Mouse (Mus musculus) left cerebral cortex, postnatal 4 days (tissue): ENCODE data around the gene C1qbp. TPM values are rescaled to one million over a fixed set of nuclear protein-coding genes. Genes with fewer than 3 reads are reported as not detected.

Experiments used
- total RNA-seq, 2 experiments: library from RNA; stranded (reverse); gene quantifications; 2 replicates each; pipeline ENCODE4 v1.2.3; 2021

Gene C1qbp
- total RNA-seq, 2 experiments from 2014 or later = 122 to 139 TPM

Other genes with a start within 250 kb of the C1qbp start
- 10 to 100 TPM; 15.3 to 17.4 TPM for gene Zfp3, start 218.8 kb downstream of the C1qbp start, total RNA-seq
- gene Scimp, start 170.4 kb downstream of the C1qbp start, total RNA-seq = not detected
- gene Rabep1, start 138.2 kb downstream of the C1qbp start, total RNA-seq = 100 to 1,000 TPM; 126 TPM
- gene Nup88, start 13.1 kb downstream of the C1qbp start, total RNA-seq = 10 to 100 TPM; 76.9 to 77.8 TPM
- gene Rpain, start 12.8 kb downstream of the C1qbp start, total RNA-seq = 10 to 100 TPM; 50.2 to 50.7 TPM
- gene Dhx33, start 21.4 kb upstream of the C1qbp start, total RNA-seq = 10 to 100 TPM; 26.4 TPM
- gene Mis12, start 36.6 kb upstream of the C1qbp start, total RNA-seq = 10 to 100 TPM; 13.5 to 14.5 TPM
- gene Derl2, start 36.8 kb upstream of the C1qbp start, total RNA-seq = 10 to 100 TPM; 23.1 to 28.8 TPM
- 100 to 1,000 TPM; 252 to 265 TPM for gene 6330403K07Rik, start 50.5 kb upstream of the C1qbp start, total RNA-seq
- gene Nlrp1a, start 161.7 kb upstream of the C1qbp start, total RNA-seq = under 1 TPM; 0.38 to 0.44 TPM
- gene Nlrp1b, start 247.7 kb upstream of the C1qbp start, total RNA-seq = under 1 TPM; 0.08 TPM